Mouse (Mus musculus) midbrain, embryonic 11.5 days (tissue): ENCODE measurements at regions not wholly inside any gene's neighbourhood (a gene's known extent, or its start where the extent isn't known, plus 50 kb on each side); places are given as distances from the start of the nearest gene placed in this dataset.

ENCODE experiments used
- ATAC-seq: fragments of 200-750 bp; cut with Nextera tagmentation; 2 replicates; pipeline ENCODE4 v1.8.0; 2017; ENCODE audit warnings: moderate TSS enrichment, moderate library complexity; ENCODE audit not compliant: low FRiP score
- DNase-seq: peaks from one replicate; pipeline ENCODE4 v3.0.0; 2015; ENCODE audit warnings: low spot score; ENCODE audit errors: missing footprints
- H3K27ac ChIP-seq: fragments of 300-500 bp; sonication (generic); 2 replicates; pipeline ENCODE4 v1.5.1; 2014; ENCODE audit warnings: low read depth, low read length
- H3K27me3 ChIP-seq: fragments of 300-500 bp; sonication (generic); 2 replicates; pipeline ENCODE4 v1.6.1; 2014; ENCODE audit warnings: mild to moderate bottlenecking, low read length, moderate library complexity, mixed read lengths; ENCODE audit not compliant: control insufficient read depth, insufficient read depth
- H3K36me3 ChIP-seq: fragments of 300-500 bp; sonication (generic); 2 replicates; pipeline ENCODE4 v1.6.1; 2014; ENCODE audit warnings: mild to moderate bottlenecking, low read length, moderate library complexity, mixed read lengths; ENCODE audit not compliant: control insufficient read depth, insufficient read depth
- H3K4me1 ChIP-seq: fragments of 300-500 bp; sonication (generic); 2 replicates; pipeline ENCODE4 v1.6.1; 2014; ENCODE audit warnings: low read length; ENCODE audit not compliant: control insufficient read depth, insufficient read depth
- H3K4me2 ChIP-seq: fragments of 300-500 bp; sonication (generic); 2 replicates; pipeline ENCODE4 v1.6.1; 2014; ENCODE audit warnings: mild to moderate bottlenecking, moderate library complexity
- H3K4me3 ChIP-seq: fragments of 300-500 bp; sonication (generic); 2 replicates; pipeline ENCODE4 v1.5.1; 2014; ENCODE audit warnings: low read depth, low read length
- H3K9ac ChIP-seq: fragments of 300-500 bp; sonication (generic); 2 replicates; pipeline ENCODE4 v1.6.1; 2014; ENCODE audit warnings: low read length
- H3K9me3 ChIP-seq: fragments of 300-500 bp; sonication (generic); 2 replicates; pipeline ENCODE4 v1.6.1; 2016; ENCODE audit warnings: low read length; ENCODE audit not compliant: control insufficient read depth
- WGBS: fragments of 180-500 bp; shearing (Covaris S2); extraction: QIAGEN DNeasy Blood & Tissue Kit; methylation state at CpG from one replicate; pipeline ENCODE4 v1.1.7; 2014; 5-methylcytosine and 5-hydroxymethylcytosine counted together

DNA sequence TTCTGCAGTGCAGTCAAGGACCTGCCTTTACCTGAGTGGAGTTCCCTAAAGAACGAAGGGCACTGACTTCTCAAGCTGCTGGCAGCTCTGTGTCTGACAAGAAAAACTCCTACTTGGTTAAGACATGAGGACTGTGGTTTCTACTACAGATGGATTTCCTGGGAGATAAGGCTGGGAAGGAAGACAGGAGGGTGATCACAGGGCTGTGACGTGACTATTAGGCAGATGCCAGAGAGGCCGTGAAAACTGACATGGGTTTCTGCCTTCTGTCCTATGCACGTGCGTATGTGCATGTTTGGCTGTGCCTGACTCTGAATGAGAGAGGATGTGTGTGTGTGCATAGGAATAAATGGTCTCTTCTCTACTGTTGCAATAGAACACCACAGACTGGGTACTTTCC is 87.1 kb downstream of the Vcpkmt start:
- no peaks in the 10 kb centered on the region for H3K9me3 ChIP-seq
- 87% methylated on average over 5 of the region's 5 CpGs for WGBS
- no peak for ATAC-seq

GRCm38 (mm10) chr12:69494648-69495047 is 88.2 kb downstream of the Vcpkmt start:
- Histone ChIP-seq H3K9me3 (no peaks in the 10 kb centered on the region), H3K27ac (no peak overlapping the region), H3K27me3 (no peaks in the 10 kb centered on the region), H3K4me1 (no peaks in the 10 kb centered on the region), H3K4me2 (no peak overlapping the region), H3K4me3 (no peak overlapping the region), H3K9ac (no peak overlapping the region), H3K36me3 (no peaks in the 10 kb centered on the region)
- DNase-seq: no peak
- 90% methylated on average over 8 of the region's 8 CpGs for WGBS
- no peak for ATAC-seq

More for the DNA sequence above, 87.1 kb downstream of the Vcpkmt start:
- DNase-seq: no peak
- no peak overlapping the region for H3K9ac ChIP-seq
- H3K4me1 ChIP-seq: no peaks in the 10 kb centered on the region
- H3K27me3 ChIP-seq: no peaks in the 10 kb centered on the region
- H3K4me3 ChIP-seq: no peak overlapping the region
- H3K4me2 ChIP-seq: no peak overlapping the region
- no peaks in the 10 kb centered on the region for H3K36me3 ChIP-seq
- H3K27ac ChIP-seq: no peak overlapping the region

DNA sequence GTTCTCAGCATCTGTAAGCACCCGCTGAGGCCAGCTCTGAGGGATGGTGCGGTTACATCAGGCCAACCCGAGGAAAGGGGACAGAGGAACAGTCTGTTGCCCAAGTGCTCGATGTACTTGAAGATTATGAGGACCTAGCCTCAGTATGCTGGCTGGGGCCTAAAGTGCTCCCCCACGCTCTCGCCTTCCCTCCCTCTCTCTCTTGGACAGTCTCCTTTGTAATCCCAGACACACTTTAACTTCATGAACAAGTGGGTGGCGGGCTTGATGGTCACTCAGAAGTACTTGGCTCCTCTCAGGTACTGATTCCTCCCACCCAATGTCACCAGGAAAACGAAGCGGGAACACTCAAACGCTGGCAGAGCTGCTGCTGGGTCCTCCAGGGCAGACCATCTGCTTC is 93.1 kb downstream of the Vcpkmt start:
- Histone ChIP-seq H3K9ac (no peak overlapping the region), H3K4me1 (peaks cover 8% of the 10 kb centered on the region), H3K36me3 (no peaks in the 10 kb centered on the region), H3K27ac (no peak overlapping the region), H3K27me3 (no peaks in the 10 kb centered on the region), H3K9me3 (no peaks in the 10 kb centered on the region), H3K4me2 (no peak overlapping the region), H3K4me3 (no peak overlapping the region)
- ATAC-seq (no peak), DNase-seq (peak; percentile 71)
- 90% methylated on average over 10 of the region's 10 CpGs for WGBS

DNA sequence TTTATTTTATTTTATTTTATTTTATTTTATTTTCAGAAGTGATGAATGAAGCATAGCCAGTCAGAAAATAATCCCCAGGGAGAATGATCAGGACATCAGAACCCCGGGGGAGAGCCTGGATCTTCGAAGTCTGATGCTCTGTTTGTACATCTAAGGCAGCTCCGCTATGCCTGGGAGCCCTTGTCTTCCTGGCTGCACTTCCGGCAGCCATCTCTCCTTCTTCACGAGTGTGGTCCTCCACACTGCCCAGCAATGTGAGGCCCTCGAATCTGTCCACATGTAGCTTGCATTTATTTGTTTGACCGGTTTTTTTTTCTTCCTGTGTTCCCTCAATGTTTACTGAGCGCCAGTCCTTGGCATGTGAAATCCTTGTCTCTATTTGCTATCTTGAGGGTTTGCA is 95.9 kb downstream of the Vcpkmt start:
- no peak for ATAC-seq
- H3K4me1 ChIP-seq: peaks cover 8% of the 10 kb centered on the region
- no peak overlapping the region for H3K4me2 ChIP-seq
- H3K36me3 ChIP-seq: no peaks in the 10 kb centered on the region
- no peak overlapping the region for H3K4me3 ChIP-seq
- peak; percentile 41 for DNase-seq
- WGBS: 80% methylated on average over 8 of the region's 8 CpGs
- H3K9ac ChIP-seq: no peak overlapping the region
- H3K9me3 ChIP-seq: no peaks in the 10 kb centered on the region
- H3K27me3 ChIP-seq: no peaks in the 10 kb centered on the region
- no peak overlapping the region for H3K27ac ChIP-seq

GRCm38 (mm10) chr12:69485652-69486651 is 96.9 kb downstream of the Vcpkmt start:
- Histone ChIP-seq H3K9ac (no peak overlapping the region), H3K9me3 (no peaks in the 10 kb centered on the region), H3K4me3 (no peak overlapping the region), H3K4me1 (peaks cover 8% of the 10 kb centered on the region), H3K27me3 (no peaks in the 10 kb centered on the region), H3K4me2 (peak overlapping the region; percentile 27; the same call in 1 of the 2 replicates), H3K27ac (no peak overlapping the region), H3K36me3 (no peaks in the 10 kb centered on the region)
- ATAC-seq (peak; percentile 61), DNase-seq (peak; percentile 91)
- WGBS: 32% methylated on average over 14 of the region's 14 CpGs

- H3K4me3 ChIP-seq: no peak overlapping the region
- H3K27me3 ChIP-seq: no peaks in the 10 kb centered on the region
- DNase-seq: peak; percentile 67
- H3K27ac ChIP-seq: no peak overlapping the region
- H3K4me2 ChIP-seq: no peak overlapping the region
- H3K4me1 ChIP-seq: peaks cover 15% of the 10 kb centered on the region
- no peaks in the 10 kb centered on the region for H3K36me3 ChIP-seq
- H3K9ac ChIP-seq: no peak overlapping the region
- WGBS: 91% methylated on average over 3 of the region's 3 CpGs
- no peaks in the 10 kb centered on the region for H3K9me3 ChIP-seq
- ATAC-seq: no peak
Observed at GRCm38 (mm10) chr12:69481420-69481819, 101.4 kb downstream of the Vcpkmt start.

- Histone ChIP-seq H3K9me3 (no peaks in the 10 kb centered on the region), H3K4me3 (no peak overlapping the region), H3K4me1 (peaks cover 11% of the 10 kb centered on the region), H3K9ac (peak overlapping the region; percentile 30), H3K27me3 (no peaks in the 10 kb centered on the region; the same call in 1 of the 2 replicates), H3K36me3 (no peaks in the 10 kb centered on the region), H3K4me2 (peak overlapping the region; percentile 43), H3K27ac (no peak overlapping the region)
- 7% methylated on average over 18 of the region's 18 CpGs for WGBS
- DNase-seq: peak; percentile 90
- ATAC-seq: peak; percentile 58; the same call in 1 of the 2 replicates
Observed at GRCm38 (mm10) chr12:69476631-69477091, 104.4 kb upstream of the Gm9887 start.

- H3K4me1 ChIP-seq: peaks cover 11% of the 10 kb centered on the region
- H3K27ac ChIP-seq: no peak overlapping the region
- no peaks in the 10 kb centered on the region; the same call in 1 of the 2 replicates for H3K27me3 ChIP-seq
- ATAC-seq: no peak
- DNase-seq: peak; percentile 83
- H3K36me3 ChIP-seq: no peaks in the 10 kb centered on the region
- no peaks in the 10 kb centered on the region for H3K9me3 ChIP-seq
- no peak overlapping the region for H3K9ac ChIP-seq
- H3K4me2 ChIP-seq: no peak overlapping the region
- no peak overlapping the region for H3K4me3 ChIP-seq
- WGBS: 71% methylated on average over 4 of the region's 4 CpGs
Observed at GRCm38 (mm10) chr12:69476131-69476530, 103.9 kb upstream of the Gm9887 start.
